Mouse (Mus musculus): ENCODE data around the gene Nradd. TPM values are rescaled to one million over a fixed set of nuclear protein-coding genes. Genes with fewer than 3 reads are reported as not detected.
A peak's percentile ranks its signal among the peaks of the same experiment; 100 is the strongest.

The Nradd gene
- polyA plus RNA-seq, 1 experiment, result 109 TPM

DNA sequence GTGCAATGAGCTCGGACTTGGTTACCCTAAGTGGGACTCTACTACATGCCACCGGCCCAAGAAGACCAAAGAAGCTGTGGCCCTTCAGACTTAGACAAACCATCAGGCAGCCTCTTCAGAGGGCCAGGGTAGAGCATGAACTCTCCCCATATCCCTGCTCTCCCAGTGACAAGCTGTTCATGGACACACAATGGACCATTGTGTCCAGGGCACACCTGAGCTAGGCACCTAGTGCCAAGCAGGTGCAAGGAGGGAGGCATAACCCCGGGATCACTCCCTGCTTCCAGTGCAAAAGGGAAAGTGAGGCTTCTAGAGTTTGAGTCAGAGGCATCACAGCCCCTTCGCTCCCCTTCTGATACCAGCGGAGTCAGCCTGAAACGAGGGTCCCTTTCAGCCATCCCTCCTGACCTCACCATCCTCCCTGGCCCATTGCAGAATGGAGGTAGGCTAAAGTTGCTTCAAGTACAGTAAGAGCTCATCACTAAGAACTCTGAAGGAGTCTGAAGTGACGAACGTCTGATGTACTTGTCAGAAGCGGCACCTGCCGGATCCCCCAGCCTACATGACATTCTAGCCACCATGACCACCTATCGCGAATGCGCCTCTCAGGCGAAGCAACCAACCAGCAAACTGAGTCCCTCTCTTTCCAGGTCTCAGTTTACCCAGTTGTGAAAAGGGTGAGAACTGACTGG lies 28.9 kb upstream of the Nradd start:
- H3K4me1 ChIP-seq (ENCODE audit: control insufficient read depth, insufficient read depth, low read length), result peaks cover 3% of the 10 kb centered on the region; the same call in 1 of the 2 replicates
- TF ChIP-seq POLR2A (IDR thresholded peaks at IDR 0.05; ENCODE audit: low read depth, low read length) (no peak), CTCF (IDR thresholded peaks at IDR 0.05; ENCODE audit: borderline replicate concordance, insufficient read depth, low read length) (no peak)
- H3K4me3 ChIP-seq (ENCODE audit: insufficient read depth, low read length), result peak overlapping the region; percentile 37
- H3K27ac ChIP-seq (ENCODE audit: insufficient read depth, low read length), result no peak overlapping the region

DNA sequence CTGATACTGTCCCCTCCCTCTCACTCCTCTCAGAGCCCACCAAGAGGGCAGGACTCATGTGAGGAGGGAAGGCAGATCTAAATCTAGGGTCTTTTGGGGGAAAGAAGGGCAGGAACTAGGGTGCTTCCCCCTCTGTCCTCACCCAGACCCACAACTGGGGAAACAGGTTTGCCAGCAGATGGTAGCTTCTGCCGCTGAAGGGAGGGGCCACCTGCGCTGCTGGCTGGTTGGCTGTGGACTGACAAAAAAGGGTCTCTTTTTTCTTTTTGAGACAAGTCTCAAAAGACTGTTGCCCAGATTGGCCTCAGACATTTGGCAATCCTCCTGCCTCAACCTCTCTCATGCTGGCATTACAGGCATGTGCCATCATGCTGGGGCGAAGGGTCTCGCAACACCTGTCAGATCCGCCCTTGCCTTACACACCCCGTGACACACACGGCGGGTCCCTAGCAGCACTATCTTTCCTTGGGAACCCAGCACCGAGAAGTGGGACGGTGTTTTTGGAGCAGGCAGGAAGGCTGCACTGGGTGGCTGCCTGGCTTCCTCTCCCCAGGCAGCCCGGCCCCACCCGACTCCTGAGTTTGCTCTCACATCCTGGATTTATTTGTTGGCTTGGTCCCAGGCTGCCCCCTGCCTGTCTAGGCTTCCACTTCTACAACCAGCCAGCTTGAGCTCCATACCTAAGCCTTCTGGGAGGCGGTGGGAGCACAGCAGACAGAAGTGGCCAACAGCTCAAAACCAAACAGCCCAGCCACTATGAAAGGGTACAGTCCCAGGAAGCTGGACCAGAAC lies 27.9 kb upstream of the Nradd start:
- H3K27ac ChIP-seq (ENCODE audit: insufficient read depth, low read length), result no peak overlapping the region
- no peak overlapping the region for H3K4me3 ChIP-seq (ENCODE audit: insufficient read depth, low read length)
- no peak for TF ChIP-seq CTCF (IDR thresholded peaks at IDR 0.05; ENCODE audit: borderline replicate concordance, insufficient read depth, low read length)
- TF ChIP-seq POLR2A (IDR thresholded peaks at IDR 0.05; ENCODE audit: low read depth, low read length), result no peak

DNA sequence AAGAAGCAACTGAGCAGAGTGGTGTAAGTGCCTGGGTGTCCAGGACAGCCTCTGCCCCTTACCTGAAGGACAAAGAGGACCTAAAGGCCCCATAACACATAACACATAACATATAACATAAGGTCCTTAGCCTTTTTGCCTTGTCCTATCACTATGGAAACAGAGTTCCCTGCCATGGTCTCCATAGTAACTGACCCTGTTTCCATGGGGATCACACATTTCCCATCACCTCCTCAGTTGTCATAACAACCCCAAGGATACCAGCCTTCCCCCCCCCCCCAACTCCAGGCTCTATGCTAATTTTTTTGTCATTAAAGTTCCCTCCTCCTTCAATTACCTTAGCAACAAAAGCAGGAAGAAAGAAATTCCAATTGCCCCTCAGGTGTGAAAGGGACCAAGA lies 25.5 kb upstream of the Nradd start:
- no peak overlapping the region for H3K27ac ChIP-seq (ENCODE audit: insufficient read depth, low read length)
- no peaks in the 10 kb centered on the region; the same call in 1 of the 2 replicates for H3K4me1 ChIP-seq (ENCODE audit: control insufficient read depth, insufficient read depth, low read length)
- TF ChIP-seq POLR2A (IDR thresholded peaks at IDR 0.05; ENCODE audit: low read depth, low read length) (no peak), CTCF (IDR thresholded peaks at IDR 0.05; ENCODE audit: borderline replicate concordance, insufficient read depth, low read length) (no peak)
- H3K4me3 ChIP-seq (ENCODE audit: insufficient read depth, low read length), result no peak overlapping the region

More for the DNA sequence above, 27.9 kb upstream of the Nradd start:
- H3K4me1 ChIP-seq (ENCODE audit: control insufficient read depth, insufficient read depth, low read length), result no peaks in the 10 kb centered on the region; the same call in 1 of the 2 replicates

DNA sequence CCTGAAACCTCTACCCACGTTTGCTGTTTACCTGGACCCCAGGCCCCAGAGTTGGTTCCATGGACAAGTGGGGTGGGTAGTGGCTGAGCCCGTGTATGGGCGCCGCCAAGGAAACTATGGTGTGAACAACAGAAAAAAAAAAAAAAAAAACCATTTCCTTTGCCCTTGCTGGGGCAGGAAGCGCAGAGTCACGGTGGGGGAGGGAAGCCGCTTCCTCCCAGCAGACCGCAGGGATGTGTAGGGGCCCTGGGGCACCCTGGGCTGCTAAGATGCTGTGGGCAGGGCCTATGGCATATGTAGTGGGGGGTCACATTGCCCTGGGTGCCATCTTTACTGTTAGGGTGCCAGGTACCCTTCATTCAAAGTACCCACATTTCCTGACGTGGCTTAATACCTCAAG lies 21.0 kb upstream of the Nradd start:
- Histone ChIP-seq H3K27ac (ENCODE audit: insufficient read depth, low read length) (no peak overlapping the region), H3K4me3 (ENCODE audit: insufficient read depth, low read length) (no peak overlapping the region)
- TF ChIP-seq POLR2A (IDR thresholded peaks at IDR 0.05; ENCODE audit: low read depth, low read length) (no peak), CTCF (IDR thresholded peaks at IDR 0.05; ENCODE audit: borderline replicate concordance, insufficient read depth, low read length) (no peak)

DNA sequence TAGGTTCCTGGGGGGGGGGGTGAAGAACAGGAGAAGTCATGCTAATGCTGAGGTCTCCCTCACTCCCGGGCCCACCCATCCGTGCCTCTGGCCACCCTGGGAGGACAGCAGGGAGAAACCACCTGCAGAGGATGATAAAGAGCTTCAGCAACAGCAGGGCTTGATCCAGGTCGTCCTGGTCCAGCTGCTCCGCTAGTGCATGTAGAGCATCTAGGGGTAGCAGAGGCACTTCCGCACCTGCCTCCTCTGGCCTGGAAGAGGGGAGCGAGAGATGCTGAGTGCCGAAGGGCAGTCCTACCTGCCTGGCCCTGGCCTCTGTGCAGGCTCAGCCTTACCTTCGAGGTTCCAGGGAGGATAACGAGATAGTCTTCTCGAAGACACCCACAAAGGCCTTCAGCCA lies 20.0 kb upstream of the Nradd start:
- Histone ChIP-seq H3K4me3 (ENCODE audit: insufficient read depth, low read length) (no peak overlapping the region), H3K4me1 (ENCODE audit: control insufficient read depth, insufficient read depth, low read length) (no peaks in the 10 kb centered on the region), H3K27ac (ENCODE audit: insufficient read depth, low read length) (no peak overlapping the region)
- no peak for TF ChIP-seq POLR2A (IDR thresholded peaks at IDR 0.05; ENCODE audit: low read depth, low read length)

More for the DNA sequence above, 21.0 kb upstream of the Nradd start:
- no peaks in the 10 kb centered on the region for H3K4me1 ChIP-seq (ENCODE audit: control insufficient read depth, insufficient read depth, low read length)

DNA sequence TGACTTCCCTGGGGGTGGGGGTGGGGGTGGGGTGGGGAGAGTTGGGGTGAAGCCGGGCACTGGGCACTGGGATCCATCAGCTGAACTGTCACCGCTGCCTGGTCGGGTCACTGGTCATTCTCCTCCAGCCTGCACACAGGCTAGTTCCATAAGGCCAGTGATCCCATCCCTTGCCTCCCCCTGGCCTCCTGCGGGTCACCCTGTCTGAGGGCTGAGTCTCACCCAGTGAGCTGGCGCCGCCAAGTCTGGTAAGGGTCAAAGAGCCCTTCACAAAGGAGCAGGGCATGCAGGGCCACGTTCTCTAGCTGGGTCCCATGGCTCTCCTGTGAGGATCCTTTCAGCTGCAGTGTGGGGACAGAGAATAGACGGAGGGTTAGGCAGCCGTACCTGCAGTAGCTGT lies 19.5 kb upstream of the Nradd start:
- Histone ChIP-seq H3K4me3 (ENCODE audit: insufficient read depth, low read length) (no peak overlapping the region), H3K27ac (ENCODE audit: insufficient read depth, low read length) (no peak overlapping the region)
- TF ChIP-seq CTCF (IDR thresholded peaks at IDR 0.05; ENCODE audit: borderline replicate concordance, insufficient read depth, low read length), result no peak
- TF ChIP-seq POLR2A (IDR thresholded peaks at IDR 0.05; ENCODE audit: low read depth, low read length), result no peak

DNA sequence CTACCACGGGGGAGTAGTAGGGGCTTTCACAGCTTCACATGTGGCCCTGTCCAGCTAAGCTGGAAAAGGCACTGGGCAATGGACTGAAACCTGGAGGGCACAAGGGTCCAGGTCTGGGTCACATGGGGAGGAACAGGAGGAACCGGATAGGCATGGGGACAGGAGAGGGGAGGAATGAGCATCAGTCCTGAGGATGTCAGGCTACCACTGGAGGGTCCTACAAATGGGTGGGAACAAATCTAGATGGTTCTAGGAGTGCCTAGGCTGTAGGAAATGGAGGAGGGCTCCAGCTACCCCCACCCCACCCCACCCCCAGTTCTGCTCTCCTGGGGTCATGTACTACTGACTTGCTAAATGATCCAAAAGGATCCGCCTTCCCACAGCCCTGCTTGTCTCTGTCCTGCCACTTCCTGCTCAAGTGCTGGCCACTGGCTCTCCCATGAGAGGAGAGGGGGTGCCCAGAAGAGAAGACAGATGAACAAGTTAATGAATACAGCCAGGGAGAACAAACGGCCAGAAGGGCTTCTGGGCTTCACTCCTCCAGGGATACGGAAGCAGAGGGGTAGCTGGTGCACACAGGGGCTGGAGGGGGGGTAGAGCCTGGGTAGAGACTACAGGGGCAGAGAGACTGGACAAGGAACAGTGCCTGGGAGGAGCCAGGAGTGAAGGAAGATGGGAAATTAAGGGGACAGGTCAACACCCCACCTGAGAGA lies 18.7 kb upstream of the Nradd start:
- H3K4me3 ChIP-seq (ENCODE audit: insufficient read depth, low read length), result no peak overlapping the region
- H3K4me1 ChIP-seq (ENCODE audit: control insufficient read depth, insufficient read depth, low read length), result no peaks in the 10 kb centered on the region
- no peak overlapping the region for H3K27ac ChIP-seq (ENCODE audit: insufficient read depth, low read length)
- TF ChIP-seq CTCF (IDR thresholded peaks at IDR 0.05; ENCODE audit: borderline replicate concordance, insufficient read depth, low read length), result no peak
- no peak for TF ChIP-seq POLR2A (IDR thresholded peaks at IDR 0.05; ENCODE audit: low read depth, low read length)

More for the DNA sequence above, 19.5 kb upstream of the Nradd start:
- H3K4me1 ChIP-seq (ENCODE audit: control insufficient read depth, insufficient read depth, low read length), result no peaks in the 10 kb centered on the region

DNA sequence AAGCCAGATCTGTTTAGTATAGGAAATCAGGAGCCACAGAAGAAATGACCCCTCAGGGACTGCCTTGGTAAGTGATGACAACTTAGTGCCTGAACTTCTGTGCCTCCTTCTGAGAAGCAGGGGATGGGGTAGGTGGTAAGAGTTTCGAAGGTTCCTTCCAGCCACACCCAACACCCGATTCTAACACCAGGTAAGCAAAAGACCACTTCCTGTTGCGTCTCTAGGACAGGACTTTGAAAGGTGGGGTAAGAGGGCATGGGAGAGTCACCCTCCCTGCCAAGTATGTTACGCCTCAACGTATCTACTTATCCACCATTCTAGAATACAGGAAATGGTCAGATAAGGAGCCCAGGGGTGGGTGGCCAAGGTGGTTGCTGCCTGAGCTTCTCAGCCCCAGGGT lies 16.8 kb upstream of the Nradd start:
- Histone ChIP-seq H3K27ac (ENCODE audit: insufficient read depth, low read length) (no peak overlapping the region), H3K4me1 (ENCODE audit: control insufficient read depth, insufficient read depth, low read length) (no peaks in the 10 kb centered on the region), H3K4me3 (ENCODE audit: insufficient read depth, low read length) (no peak overlapping the region)
- TF ChIP-seq CTCF (IDR thresholded peaks at IDR 0.05; ENCODE audit: borderline replicate concordance, insufficient read depth, low read length), result no peak
- no peak for TF ChIP-seq POLR2A (IDR thresholded peaks at IDR 0.05; ENCODE audit: low read depth, low read length)

DNA sequence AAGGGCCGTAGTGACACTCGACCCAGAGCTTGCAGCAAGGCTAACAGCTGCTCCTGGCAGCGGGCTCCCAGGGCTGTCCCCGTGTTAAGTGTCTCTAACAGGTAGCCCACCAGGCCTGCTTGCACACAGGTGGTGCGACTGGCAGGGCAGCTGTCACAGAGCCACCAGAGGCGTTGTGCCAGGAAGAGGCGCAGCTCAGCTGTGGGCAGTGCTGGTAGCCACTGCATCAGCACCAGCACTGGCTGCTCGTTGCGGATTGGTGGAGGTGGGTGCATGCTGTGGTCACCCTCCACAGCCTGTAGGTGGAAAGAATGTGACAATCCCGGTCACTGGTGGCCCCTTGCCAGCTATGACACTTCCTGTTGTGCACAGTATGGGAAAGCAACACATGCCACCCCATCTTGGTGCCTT lies 14.4 kb upstream of the Nradd start:
- Histone ChIP-seq H3K4me1 (ENCODE audit: control insufficient read depth, insufficient read depth, low read length) (no peaks in the 10 kb centered on the region), H3K27ac (ENCODE audit: insufficient read depth, low read length) (no peak overlapping the region), H3K4me3 (ENCODE audit: insufficient read depth, low read length) (no peak overlapping the region)
- TF ChIP-seq CTCF (IDR thresholded peaks at IDR 0.05; ENCODE audit: borderline replicate concordance, insufficient read depth, low read length), result no peak
- TF ChIP-seq POLR2A (IDR thresholded peaks at IDR 0.05; ENCODE audit: low read depth, low read length), result no peak
